In genomic region chr19:40333905-40334304, GRCm38 (mm10) we compare ENCODE assay signal across 12 mouse cellular contexts.
DNase-seq lines count a peak whose midpoint lies in the region; ATAC-seq lines count a peak whose summit lies in the region.
"Had no signal": no experiment of that assay in that cellular context is flagged by ENCODE, and none has a peak within 500 bp of the region (broad histone marks: within the 10 kb centered on the region; RNA-seq: fewer than 3 reads in every experiment).

No protein-coding gene starts in this region.

- peak; percentile 78; the same call in 1 of the 2 replicates for ATAC-seq in frontal cortex, adult (ENCODE audit: low TSS enrichment)
- peak; percentile 79; the same call in 1 of the 2 replicates for ATAC-seq in embryonic facial prominence, embryonic 14.5 days (ENCODE audit: low read depth)
- ATAC-seq: inflammation-experienced regulatory T-cells, adult 6 months had no signal

- no peaks in the 10 kb centered on the region for H3K36me3 ChIP-seq in embryonic facial prominence, embryonic 14.5 days (ENCODE audit: control insufficient read depth, insufficient read depth, low read length)
- H3K36me3 ChIP-seq: embryonic facial prominence, embryonic 13.5 days had no signal

- H3K27ac ChIP-seq in embryonic facial prominence, embryonic 14.5 days (replicated peaks; ENCODE audit: low read depth, low read length) = no peak overlapping the region
- H3K27ac ChIP-seq: embryonic facial prominence, embryonic 13.5 days had no signal

- DNase-seq in frontal cortex, postnatal 10 days (ENCODE audit: low spot score in 2 of 2) = no peak
- peak; percentile 47 for DNase-seq in kidney, postnatal 4 days
- DNase-seq in kidney, adult 8-10 months = no peak
- peak; percentile 38 for DNase-seq in ovary, postnatal 36 days (ENCODE audit: low spot score)
- DNase-seq in ovary, postnatal 14 days (ENCODE audit: low spot score) = no peak
- peak; percentile 82 for DNase-seq in embryonic facial prominence, embryonic 14.5 days (ENCODE audit: low spot score)
- DNase-seq in spleen, postnatal 36 days (ENCODE audit: low spot score in 2 of 2) = no peak
- DNase-seq: right cerebral cortex, adult 18-20 months had no signal

- H3K4me2 ChIP-seq in embryonic facial prominence, embryonic 14.5 days (ENCODE audit: low read depth, low read length) = no peak overlapping the region
- H3K4me2 ChIP-seq: embryonic facial prominence, embryonic 13.5 days; liver, embryonic 11.5 days had no signal

- H3K9ac ChIP-seq in embryonic facial prominence, embryonic 14.5 days (ENCODE audit: low read depth, low read length) = no peak overlapping the region
- H3K9ac ChIP-seq: embryonic facial prominence, embryonic 13.5 days had no signal

- H3K27me3 ChIP-seq in embryonic facial prominence, embryonic 14.5 days (replicated peaks; ENCODE audit: control insufficient read depth, insufficient read depth, low read length) = no peaks in the 10 kb centered on the region
- H3K27me3 ChIP-seq: embryonic facial prominence, embryonic 13.5 days had no signal

- no peaks in the 10 kb centered on the region for H3K9me3 ChIP-seq in embryonic facial prominence, embryonic 14.5 days (ENCODE audit: control insufficient read depth, low read length)
- H3K9me3 ChIP-seq: embryonic facial prominence, embryonic 13.5 days had no signal

- H3K4me3 ChIP-seq in embryonic facial prominence, embryonic 14.5 days (ENCODE audit: low read depth, low read length) = no peak overlapping the region
- H3K4me3 ChIP-seq: embryonic facial prominence, embryonic 13.5 days had no signal

- H3K4me1 ChIP-seq in embryonic facial prominence, embryonic 14.5 days (ENCODE audit: control insufficient read depth, insufficient read depth, low read length) = no peaks in the 10 kb centered on the region
- H3K4me1 ChIP-seq: embryonic facial prominence, embryonic 13.5 days had no signal

- 33% methylated on average over 5 of the region's 5 CpGs for WGBS in embryonic facial prominence, embryonic 14.5 days

Comparison
In these comparisons a context has a peak if more than half of its experiments do, and no peak if none do; other contexts are left out.
1. DNase-seq: peak in kidney, postnatal 4 days (2 of 2), ovary, postnatal 36 days (single experiment) and embryonic facial prominence, embryonic 14.5 days (single experiment); none in frontal cortex, postnatal 10 days (0 of 2), kidney, adult 8-10 months (0 of 2), ovary, postnatal 14 days (single experiment) and spleen, postnatal 36 days (0 of 2).